Mouse (Mus musculus) liver, adult 2 months (tissue): ENCODE measurements at regions not wholly inside any gene's neighbourhood (a gene's known extent, or its start where the extent isn't known, plus 50 kb on each side); places are given as distances from the start of the nearest gene placed in this dataset.

Experiments
- CTCF ChIP-seq: fragments of 200-500 bp; IDR thresholded peaks from 2 replicates; pipeline ENCODE4 v1.5.1; 2011; ENCODE audit warnings: low read depth, low read length, control low read depth
- POLR2A ChIP-seq: fragments of 200-500 bp; IDR thresholded peaks from 2 replicates; pipeline ENCODE4 v1.6.1; 2011; ENCODE audit warnings: low read length, control low read depth; ENCODE audit not compliant: insufficient read depth; ENCODE audit errors: extremely low read depth

DNA sequence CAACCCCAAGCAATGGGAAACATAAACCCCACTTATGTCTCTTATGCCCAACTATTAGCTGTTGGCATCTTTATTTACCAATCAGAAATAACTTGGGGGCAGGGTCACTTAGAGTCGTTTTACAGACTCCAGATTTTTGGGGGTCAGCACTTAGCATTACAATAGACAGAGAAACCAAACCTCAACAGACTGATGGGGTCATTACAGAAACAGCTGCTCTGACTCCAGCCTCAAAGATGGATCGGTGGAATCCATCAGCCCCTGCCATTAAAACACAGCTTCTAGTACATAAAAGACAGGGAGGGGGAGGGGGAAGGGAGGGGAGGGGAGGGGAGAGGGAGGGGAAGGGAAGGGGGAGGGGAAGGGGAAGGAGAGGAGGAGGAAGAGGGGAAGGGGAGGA is 69.9 kb upstream of the Gm47985 start:
- no peak for TF ChIP-seq CTCF
- no peak for TF ChIP-seq POLR2A
